Mouse (Mus musculus) spleen, adult 10 weeks (tissue): ENCODE data around the gene Sucla2. TPM values are rescaled to one million over a fixed set of nuclear protein-coding genes. Genes with fewer than 3 reads are reported as not detected.

Source experiments
- polyA plus RNA-seq: library from polyadenylated mRNA; stranded (reverse); fragments of 350-450 nt; fragmentation: Illumina TruSeq; extraction: RNeasy Lipid Tissue Mini Kit (QIAGEN cat#74804); gene quantifications from one replicate; pipeline ENCODE4 v1.2.3, GENCODE M21; 2015; ENCODE audit warnings: low replicate concordance; ENCODE audit not compliant: insufficient read depth

The Sucla2 gene
- polyA plus RNA-seq = 73.1 TPM

DNA sequence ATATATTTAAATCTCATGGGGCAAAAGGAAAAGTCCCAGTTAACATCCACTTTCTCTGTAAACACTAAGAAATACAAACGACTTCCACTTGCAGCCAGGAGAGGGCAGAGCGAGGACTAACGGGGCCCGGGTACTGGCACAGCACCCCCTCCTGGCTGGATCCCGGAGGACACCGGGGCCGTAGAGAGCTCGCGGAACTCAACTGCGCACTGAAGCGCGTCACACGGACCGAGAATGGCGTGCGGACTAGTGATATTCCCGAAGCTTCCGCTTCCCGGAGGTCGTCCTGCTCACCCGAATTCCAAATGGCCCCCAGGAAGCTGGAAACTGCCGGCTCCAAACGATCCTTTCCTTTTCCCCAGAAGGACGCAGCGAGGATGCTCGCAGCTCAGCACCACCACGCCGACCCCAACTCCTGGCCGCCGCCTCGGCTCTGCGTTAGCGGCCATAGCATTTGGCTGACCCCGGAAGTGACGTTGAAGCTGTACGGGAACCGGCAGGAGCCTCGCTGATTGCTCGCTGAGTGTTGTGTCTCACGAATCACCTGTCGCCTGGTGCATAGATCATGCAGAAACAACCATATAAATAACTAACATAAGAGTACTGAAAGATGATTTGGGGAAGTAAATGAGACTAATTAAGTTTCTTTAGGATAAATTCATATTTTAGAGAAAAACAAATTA lies at the start of gene Sucla2:
Gene Sucla2, plus strand, starts transcription at position 554 of the 683 bp plus-strand sequence.

DNA sequence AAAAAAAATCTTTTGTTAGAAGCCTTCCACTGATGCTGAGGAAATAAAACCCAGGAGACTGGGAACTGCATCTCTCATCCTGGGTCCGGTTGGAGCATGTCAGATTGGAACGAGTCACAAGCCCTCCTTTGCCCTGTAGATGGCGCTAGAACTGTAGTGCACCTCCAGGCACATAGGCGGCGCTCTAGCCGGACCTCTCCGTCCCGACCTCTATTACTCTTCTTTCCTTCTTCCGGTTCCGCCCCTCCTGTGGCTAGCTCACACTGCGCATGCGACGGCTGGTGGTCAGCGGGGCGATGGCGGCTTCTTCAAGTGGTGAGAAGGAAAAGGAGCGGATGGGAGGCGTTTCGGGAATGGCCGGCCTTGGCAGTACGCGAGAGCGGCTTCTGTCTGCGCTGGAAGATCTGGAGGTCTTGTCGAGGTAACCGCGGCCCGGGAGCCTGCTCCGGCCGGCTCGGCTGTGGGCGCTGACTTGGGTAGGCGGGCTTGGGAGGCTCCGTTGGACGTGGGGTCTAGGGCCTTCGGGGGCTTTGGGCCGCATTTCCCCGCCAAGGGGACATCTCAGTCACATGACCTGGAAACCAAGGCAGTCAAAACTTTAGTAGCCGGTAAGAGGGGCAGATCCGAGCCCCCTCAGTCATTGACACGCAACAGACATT lies 15.2 kb upstream of the Sucla2 start, which contains the start of gene Med4:
Gene Med4, plus strand, starts transcription at position 261 of the 659 bp plus-strand sequence.

DNA sequence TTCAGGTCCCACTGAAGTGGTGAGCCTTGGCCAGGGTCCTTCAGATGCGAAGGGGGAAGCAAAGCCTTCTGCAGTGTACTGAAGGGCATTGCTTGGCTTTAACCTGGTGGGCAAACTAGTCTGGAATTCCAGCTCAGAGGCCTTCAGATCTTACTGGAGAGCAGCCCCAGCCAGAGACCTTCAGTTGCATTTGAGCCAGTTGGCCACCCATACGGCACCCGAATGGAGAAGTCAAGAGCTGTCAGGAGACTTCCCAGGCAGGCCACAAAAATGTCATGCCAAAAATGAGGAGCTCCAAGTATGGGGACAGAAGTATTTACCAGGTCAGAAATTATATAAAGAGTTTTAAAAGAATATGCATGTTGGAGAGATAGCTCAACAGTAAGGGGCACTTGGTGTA lies 22.9 kb downstream of the Sucla2 start, which contains the start of gene Nudt15:
Gene Nudt15, minus strand, starts transcription at position 192 of the 400 bp plus-strand sequence.

Other genes with a start within 250 kb of the Sucla2 start
- gene Rb1, start 199.5 kb upstream of the Sucla2 start, polyA plus RNA-seq = 81.4 TPM
- 1,128 TPM for gene Itm2b, start 140.0 kb upstream of the Sucla2 start, polyA plus RNA-seq
- 58.6 TPM for gene Med4, start 15.3 kb upstream of the Sucla2 start, polyA plus RNA-seq
- gene Nudt15, start 22.9 kb downstream of the Sucla2 start, polyA plus RNA-seq = 11.0 TPM
- gene Gm21750, start 135.9 kb downstream of the Sucla2 start, polyA plus RNA-seq = not detected